Mouse (Mus musculus): ENCODE data around the gene Prrg2.

Prrg2 gene

DNA sequence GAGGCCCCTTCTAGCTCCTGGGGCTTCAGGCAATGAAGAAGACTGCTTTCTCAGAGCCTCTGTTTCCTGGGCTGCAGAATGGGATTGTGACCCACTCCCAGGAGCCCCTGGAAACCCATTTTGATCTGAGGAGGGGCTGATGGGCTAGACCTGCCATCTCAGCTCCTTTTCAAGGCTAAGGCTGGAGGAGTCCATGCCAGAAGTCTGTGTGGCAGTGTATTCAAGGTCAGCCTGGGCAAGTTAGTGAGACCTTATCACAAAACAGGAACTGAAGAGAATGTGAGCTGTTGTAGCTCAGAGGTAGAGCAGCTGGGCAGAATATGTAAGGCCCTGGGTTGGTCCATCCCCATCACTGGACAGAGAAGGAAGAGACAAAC lies 5.5 kb downstream of the Prrg2 start:
- DNase-seq = no peak

DNA sequence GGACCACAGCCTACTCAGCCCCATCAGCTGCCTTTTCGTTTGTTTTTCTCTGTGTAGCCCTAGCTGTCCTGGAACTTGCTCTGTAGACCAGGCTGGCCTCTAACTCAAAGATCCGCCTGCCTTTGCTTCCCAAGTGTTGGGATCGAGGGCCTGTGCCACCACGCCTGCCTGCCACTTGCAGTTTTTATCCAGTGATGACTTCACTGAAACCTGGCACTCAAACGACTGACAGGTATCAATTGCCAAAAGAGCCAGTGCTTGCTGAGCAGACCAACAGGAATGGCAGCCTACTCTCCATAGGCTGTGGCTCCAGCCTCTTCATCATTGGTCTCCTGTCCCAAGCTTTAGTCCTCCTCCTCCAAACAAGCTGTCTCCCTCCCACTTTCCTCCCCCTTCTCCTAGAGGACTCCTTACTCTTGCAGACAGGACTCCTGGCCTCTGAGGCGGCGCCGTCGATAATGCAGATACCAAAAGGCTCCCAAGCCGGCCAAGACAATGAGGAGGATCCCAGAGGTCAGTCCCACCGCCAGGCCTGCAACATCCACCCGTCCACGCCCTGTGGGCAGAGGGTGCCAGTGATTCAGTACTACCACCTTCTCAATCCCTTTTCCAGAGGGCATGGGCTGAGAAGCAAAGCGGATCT lies 6.0 kb downstream of the Prrg2 start:
- peak in 1 of 2 experiments; percentile 47 for DNase-seq

DNA sequence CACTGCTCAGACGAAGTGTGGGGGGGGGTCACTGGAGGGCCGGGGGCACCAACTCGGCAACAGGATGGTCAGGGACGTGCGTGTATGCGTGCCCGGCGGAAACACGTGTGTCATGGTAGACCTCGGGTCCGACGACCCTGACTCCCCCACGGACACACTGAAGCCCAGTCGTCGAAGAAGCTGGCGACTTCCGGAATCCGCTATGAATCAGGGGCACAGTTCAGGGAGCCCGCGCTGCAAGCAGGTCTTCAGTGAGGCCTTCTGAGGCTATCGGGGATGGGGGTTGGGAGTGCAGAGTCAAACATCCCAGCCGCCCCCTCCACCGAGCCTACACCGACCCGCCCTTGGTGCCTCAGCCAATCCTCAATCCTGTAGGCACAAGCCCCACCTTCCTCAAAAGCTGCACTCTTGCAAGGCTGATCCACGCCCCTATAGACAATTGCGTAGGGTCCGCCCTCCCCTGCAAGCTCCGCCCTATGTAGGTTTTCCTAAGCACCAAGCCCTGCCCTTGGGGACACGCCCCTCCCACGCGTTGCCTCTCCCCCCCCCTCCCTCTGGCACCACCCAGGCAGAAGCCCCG lies 8.5 kb downstream of the Prrg2 start:
- peak; percentile 91 to 92 for DNase-seq

DNA sequence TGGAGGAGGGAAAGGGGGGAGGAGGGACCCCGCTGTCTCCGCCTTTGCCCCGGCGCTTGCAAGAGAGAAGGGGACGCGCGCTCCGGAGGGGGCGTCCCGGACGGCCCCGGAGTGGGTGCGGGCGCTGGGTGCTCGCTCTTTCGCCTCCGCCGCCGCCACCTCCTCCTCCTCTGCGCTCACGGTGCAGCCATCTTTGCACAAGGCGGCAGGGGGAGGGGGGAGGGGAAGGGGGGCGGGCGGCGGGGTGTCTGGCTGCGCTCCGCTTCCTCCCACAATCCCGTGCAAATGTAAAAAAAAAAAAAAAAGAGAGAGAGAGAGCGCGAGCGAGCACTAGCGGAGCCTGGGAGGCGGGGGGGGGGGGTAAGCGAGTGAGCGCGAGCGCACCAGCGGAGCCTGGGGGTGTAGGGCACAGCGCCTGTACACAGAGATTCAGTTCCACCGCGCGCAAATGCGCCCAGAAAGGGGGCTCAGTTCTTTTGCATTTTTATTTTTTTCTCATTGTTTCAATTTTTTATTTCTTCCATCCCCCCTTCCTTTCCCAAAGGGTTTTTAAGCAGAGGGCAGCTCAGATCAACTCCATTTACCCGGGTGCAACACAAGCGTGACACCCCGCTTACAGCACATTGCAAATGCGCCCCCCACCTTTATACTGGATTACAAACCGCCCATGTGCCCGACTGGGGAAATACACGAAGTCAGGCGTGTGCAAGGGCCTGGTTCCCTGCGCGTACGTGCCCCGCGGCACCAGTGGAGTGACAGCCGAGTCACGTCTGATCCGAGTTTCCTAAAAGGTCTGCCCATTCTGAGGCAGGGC lies 9.2 kb downstream of the Prrg2 start:
- DNase-seq = peak; percentile 77 to 82

DNA sequence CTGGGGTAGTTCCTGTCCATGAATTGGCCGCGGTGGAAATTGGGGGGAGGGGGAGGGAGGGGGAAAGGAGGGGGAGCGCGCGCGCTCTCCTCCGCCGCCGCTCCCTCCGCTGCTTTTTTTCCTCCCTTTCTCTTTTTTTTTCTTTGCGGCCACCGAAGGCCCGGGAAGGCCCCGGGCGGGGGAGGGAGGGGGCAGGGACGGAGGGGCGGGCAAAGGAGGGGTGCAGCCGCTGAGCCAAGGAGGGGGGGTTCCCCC lies 9.7 kb downstream of the Prrg2 start, which contains the start of gene Prr12:
Prr12 (minus strand) TSS at position 20 of the 255 bp plus-strand sequence.
- DNase-seq = no peak

DNA sequence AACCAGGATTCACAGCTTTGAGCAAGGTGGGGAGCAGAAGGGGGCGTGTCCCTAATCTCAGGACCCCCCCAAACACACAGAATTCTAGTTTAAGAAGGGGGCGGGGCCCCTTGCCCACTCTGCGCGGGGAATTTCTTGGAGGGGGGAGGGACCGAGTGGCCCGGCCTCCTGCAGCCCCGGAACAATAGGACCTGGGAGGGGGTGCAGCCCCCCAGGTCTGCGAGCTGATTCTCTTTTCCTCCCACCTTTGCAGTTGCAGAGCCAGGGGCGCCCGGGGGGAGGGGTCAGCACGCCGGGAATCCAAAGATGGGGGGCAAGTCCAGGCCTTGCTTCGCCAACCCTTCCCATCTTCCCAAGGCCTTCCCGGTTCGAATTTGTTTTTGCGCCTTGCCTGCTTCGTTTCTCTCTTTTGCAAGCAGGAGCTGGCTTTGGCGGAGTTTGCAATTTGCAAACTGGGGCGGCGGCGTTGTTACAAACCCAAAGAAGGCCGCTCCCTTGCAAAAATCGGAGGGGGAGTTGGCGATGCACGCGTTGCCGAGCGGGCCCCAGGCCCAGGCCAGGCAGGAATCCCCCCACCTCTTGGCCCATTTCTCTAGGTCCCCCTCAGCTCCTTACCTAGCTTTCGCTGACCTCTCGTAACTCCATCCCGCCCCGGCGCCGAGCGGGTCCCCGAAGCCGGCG lies 10.2 kb downstream of the Prrg2 start:
- peak; percentile 66 to 67 for DNase-seq

DNA sequence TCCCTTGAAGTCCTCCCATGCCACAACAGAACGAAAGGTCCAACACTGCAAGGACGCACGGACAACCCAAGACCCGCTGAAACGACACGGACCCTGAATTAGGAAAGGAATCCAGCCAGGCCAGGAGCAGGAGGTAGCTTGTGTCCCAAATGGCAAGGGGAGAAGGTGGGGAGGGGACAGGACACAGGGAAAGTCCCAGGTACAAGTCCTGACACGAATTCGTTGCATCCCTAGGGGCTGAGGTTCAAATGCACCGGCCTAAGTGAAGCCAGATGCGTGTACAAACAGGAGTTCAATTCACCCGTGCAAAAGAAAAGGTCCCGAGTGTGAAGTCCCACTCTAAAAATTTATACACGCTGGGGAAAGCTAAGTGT lies 10.9 kb downstream of the Prrg2 start:
- DNase-seq = no peak

DNA sequence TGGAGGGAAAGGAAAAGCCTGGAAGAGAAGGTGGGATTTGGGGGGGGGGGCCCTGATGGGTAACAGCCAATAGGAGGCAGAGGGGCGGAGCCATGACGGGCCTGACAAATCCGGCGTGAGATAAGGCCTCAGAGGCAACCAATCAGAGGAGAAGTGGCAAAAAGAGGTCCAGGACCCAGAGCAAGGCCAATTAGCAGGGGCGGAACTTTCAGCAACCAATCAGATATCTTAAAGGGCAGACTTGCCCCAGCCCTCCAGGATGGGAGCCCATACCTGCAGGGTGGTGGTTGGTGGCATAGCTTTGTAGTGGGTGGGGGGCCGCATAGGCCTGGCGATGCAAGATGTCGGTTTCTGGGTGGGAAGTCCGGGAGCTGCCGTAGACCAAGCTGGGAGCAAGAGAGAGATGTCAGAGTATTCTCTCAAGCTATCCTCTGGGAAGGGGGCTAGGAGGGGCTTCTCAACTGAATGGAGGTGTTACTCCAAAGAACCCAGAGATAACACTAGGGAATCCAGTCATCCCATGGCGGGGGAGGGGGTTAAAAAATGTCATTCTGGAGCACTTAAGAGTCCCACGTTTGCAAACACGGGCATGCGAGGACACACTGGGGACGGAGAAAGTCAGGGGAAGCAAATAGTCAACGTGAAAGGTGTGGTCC lies 11.4 kb downstream of the Prrg2 start:
- peak; percentile 83 to 89 for DNase-seq

DNA sequence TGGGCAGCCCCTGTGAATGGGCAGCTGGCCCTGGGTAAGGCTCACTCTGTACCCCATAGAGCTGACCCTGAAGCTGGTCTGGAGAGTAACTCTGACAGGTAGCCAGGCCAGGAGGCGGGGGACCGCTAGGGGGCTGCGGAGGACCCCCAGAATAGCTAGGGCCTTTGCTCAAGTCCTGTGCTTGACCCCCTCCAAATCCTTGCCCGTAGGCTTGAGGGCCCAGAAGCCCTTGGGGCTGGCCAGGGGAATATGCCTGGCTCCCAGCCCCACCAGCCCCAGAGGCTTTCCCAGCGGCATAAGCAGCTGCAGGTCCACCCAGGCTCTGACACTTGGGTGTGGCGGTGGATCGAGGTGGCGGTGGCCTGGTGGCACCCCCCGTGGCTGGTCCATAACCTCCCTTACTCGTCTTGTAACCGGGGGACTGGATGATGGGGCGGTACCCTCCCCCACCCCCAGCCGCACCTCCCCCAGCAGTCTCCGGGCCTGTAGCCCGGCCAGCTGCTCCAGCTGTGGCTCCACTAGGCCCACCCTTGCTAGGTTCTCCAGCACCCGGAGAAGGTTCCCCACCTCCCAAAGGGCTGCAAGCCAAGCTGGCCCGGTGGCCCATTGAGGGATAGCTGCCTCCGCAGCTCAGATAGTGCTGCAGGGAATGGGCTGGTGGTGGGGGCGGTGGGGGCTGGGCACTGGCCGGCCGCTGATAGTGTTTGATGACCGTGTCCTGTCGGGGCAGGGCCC lies 13.4 kb downstream of the Prrg2 start:
- DNase-seq = no peak

DNA sequence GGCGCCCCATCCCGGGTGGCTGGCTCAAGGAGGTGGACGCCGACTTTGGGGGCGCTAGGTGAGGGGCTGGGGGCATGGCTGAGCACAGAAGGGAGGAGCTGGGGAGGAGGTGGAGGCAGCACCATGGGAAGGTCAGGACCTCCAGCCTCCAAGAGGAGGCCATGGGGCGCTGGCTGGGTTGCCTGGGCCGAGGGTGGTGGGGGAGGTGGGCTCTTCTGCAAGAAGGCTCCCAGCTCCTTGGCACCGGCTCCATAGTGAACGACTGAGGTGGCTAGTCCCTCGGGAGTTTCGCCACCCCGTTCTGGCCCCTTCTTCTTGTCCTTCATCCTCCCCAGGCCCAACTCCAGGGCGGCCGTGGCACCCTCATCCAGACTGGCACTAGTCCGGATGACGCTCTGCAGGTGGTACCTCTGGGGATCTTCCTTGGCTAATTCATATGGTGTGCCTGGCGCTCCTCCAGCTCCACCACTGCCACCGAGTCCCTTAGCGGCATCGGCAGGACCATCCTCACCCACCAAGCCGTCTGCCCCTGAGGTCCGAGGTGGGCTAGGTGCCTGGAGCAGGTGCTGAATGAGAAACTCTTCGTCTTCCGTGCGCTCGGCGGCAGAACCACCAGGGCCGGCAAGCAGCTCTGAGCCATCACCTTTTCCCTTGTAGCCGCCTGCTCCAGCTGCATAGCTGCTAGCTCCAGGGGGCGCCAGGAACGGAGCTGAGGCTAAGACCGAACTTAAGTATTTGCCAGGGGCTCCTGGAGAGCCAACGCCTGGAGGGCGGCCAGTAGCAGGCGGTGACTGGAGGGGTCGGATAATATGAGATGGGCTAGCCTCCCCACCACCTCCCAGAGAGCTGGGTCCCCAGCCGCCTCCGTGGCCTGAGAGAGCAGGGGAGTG lies 14.2 kb downstream of the Prrg2 start:
- no peak for DNase-seq

DNA sequence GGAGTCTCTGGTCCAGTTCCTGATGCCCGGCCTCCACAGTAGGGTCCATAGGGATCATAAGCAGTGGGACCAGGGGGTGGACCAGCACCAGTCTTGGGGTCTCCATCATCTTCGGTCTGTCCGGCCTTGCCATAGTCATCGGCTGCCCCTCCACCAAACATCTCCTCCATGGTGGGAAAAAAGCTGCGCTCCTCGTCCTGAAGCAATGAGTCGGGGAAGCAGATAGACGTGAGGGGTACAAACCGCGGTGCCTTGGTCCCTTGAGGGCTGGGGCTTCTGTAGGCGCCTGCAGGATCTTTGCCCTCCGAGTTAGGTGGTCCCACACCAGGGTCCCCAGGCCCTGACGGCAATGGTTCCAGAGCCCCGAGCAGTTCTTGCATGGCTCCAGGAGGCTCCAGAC lies 15.0 kb downstream of the Prrg2 start:
- DNase-seq = no peak

DNA sequence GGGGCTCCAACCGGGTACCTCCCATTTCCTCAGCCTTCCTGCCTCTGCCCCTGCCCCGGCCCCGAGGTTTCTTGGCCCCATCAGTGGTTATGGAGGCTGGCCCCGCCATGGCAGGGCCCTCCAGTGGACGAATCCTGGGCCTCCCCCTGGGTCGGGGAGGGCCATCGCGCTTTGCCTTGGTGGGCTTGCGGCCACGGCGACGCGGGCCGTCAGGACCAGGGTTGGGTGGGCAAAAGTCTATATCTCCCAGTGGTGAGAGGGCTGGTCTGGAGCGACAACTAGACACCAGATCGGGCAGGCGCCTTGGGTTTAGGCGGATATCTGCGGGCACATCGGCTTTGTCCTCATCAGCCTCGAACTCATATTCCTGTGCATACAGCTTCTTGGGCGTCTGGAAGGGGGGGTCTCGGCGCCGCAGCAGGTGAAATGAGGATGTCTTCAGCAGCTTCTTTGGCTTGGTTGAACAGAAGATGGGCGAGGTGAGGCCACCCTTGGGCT lies 15.6 kb downstream of the Prrg2 start:
- no peak for DNase-seq

DNA sequence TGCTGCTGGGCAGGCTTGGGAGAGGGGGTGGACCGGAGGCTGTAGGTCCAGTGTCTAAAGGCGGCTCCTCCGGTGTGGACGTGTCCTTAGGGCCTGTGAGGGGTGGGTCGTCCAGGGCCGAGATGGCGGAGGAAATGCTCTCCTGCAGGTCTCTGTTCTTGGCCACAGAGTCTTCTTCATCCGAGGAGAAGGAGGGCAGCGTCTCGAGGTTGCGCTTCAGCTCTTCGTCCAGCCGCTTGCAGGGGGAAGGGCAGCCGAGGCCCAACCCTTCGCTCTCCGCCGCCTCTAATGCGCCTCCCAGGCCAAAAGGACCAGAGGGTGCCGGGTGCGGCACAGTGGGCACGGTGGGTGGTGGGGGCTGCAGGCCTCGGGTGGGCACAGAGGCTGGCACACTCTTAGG lies 16.7 kb downstream of the Prrg2 start:
- no peak for DNase-seq

DNA sequence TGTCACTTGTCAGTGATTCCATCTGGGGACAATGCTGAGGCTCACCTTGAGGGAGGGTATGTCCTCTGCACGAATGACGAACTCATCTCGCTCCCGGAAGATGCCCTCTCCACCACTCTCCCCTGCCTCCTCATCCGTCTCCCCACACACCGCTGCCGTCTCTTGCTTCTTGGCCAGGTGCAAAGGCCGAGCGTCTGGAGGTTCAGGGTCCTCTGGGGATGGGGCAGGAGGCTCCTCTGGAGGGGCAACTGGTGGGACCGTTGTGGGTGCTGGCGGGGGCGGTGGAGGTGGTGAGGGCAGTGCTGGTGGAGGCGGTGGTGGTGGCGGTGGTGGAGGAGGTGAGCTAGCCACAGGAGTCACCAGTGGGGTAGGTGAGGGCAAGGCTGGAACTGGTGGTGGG lies 19.2 kb downstream of the Prrg2 start:
- no peak for DNase-seq

DNA sequence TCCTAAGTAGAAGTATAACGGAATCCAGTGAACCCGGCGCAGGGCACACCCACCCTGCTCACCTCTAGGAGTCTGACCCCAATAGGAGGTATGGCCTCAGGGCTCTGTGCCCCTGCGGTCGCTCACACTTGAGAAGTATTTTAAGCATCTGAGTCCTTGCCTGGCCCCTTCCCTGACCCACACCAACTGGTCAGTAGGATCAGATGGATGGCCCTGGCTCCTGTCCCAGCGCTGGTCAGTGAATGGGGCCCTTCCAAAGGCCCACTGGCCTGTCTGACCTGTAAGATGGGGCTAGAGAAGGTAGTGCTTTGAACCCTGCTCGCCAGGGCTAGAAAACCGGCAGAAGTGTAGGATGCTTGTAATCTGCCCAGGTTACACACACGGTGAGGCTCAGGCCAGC lies 21.6 kb downstream of the Prrg2 start:
- DNase-seq = no peak

DNA sequence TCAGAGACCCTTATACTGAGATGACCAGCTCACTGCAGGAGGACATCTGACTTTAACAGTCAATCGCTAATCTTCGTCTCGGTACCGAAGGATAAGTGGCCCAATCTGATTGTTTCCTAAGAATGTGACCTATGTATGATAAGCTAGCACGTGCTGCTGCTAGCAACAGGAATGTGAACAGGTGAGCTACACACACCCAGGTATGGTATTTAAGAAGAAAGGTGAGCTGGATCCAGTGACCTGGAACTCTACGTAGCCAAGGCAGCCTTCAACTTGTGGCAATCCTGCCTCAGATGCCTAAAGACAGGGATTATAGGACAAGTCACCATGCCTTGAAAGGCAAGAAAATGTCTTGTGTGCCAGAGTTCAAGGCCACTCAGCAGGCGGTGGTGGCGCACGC lies 24.1 kb downstream of the Prrg2 start:
- no peak for DNase-seq

DNA sequence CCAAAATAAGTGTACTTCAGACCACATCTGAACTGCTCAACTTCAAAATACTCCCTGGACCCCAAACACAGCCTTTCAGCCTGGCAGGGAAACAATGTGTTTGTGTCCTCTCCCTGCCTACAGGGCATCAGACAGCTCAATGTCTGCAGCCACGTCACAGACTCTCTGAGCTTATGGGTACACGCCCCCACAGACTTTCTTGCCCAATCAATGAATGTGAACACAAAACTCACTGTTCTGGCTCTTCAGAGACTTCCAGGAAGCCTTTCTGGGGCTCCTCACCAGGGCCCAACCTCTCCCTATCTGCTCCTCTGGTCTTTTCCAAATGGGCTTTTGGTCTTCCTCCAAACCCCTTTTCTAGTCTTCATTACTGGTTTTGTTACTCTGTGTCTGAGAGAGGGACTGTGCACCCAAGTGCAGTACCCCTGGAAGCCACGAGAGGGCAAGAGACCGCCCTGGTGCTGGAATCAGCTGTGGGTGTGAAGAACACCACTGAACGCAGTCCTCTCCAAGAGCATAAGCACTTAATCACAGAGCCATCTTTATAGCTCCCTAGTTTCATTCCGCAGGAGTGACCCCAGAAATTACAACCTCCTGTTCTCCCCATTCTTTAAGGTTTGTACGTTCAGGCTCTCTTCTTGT lies 24.6 kb downstream of the Prrg2 start:
- DNase-seq = peak; percentile 66 to 82

DNA sequence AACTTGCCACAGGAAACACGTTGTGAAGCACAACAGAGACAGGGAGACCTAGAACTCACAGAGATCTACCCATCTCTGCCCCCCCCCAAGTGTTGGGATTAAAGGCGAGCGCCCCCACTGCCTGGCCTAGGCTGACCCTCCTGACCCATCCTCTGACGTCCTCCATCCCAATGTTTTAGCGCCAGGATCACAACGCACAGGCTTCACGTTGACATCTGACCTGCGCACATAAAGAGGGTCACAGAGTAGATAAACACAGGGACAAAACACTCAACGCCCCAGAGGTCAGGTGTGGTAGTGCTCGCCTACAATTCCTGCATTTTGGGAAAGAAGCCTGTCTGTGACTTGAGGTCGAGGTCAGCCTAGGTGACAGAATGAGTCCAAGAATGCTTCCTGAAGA lies 25.8 kb downstream of the Prrg2 start:
- DNase-seq = no peak

DNA sequence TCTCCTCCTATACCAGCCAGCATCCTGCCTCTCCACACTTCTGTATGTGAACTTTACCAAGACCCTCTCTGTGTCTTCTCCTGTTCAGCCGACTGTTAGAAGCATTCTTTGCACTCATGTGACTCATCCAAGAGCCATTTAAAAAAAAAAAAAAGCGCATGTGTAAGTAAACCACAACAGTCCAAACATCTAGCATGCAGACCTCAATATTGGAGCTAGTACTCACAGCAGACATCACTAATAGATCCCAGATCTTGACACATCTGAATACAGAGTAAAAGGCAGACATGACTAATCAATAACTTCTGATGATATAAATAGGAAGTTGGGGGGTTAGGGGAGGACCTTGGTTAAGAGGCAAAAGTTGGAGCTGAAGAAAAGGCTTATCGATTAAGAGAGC lies 26.8 kb downstream of the Prrg2 start:
- DNase-seq = no peak

DNA sequence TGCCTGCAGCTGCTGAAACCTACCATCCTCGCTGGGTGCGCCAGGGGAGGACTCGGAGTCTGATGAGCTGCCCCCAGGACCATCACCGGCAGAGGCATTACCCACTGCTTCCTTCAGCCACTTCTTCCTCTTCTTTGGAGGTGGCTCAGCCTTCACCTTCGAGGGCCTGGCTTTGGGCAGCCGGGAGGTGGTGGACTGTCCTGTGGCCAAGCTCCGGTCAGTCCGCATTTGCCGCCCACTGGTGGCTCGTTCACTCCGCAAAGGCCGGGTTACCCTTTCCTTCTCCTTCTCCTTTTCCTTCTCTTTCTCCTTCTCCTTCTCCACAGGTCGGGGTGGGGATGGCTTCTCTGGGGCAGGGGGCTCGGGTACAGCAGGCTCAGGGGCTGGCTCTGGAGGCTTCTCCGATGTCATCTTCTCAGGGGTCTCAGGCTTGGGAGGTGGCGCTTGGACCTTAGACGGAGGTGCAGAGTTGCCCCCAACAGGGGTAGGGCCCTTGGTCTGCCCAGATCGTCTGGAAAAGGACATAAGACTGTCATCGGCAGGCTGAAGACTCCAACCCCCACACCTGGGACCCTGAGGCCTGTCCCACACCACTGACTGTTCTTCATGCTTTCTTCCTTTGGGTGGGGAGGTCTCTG lies 28.6 kb downstream of the Prrg2 start:
- DNase-seq = no peak

Measured in cerebellum, postnatal 14 days (tissue).